Mouse (Mus musculus) hindbrain, embryonic 16.5 days (tissue): ENCODE measurements at regions not wholly inside any gene's neighbourhood (a gene's known extent, or its start where the extent isn't known, plus 50 kb on each side); places are given as distances from the start of the nearest gene placed in this dataset.
A peak's percentile ranks its signal among the peaks of the same experiment; 100 is the strongest.

Experiments
- ATAC-seq: fragments of 200-750 bp; cut with Nextera tagmentation; 2 replicates; pipeline ENCODE4 v1.8.0; 2017; ENCODE audit warnings: moderate TSS enrichment, moderate library complexity
- H3K27ac ChIP-seq: fragments of 300-500 bp; sonication (generic); 2 replicates; pipeline ENCODE4 v1.5.1; 2014; ENCODE audit warnings: low read depth, mild to moderate bottlenecking, control low read depth, low read length, moderate library complexity
- H3K27me3 ChIP-seq: fragments of 300-500 bp; sonication (generic); replicated peaks from 2 replicates; pipeline ENCODE4 v1.6.1; 2014; ENCODE audit warnings: low read length; ENCODE audit not compliant: control insufficient read depth, insufficient read depth
- H3K36me3 ChIP-seq: fragments of 300-500 bp; sonication (generic); 2 replicates; pipeline ENCODE4 v1.6.1; 2014; ENCODE audit warnings: mild to moderate bottlenecking, low read length, moderate library complexity, mixed read lengths; ENCODE audit not compliant: control insufficient read depth, insufficient read depth
- H3K4me1 ChIP-seq: fragments of 300-500 bp; sonication (generic); 2 replicates; pipeline ENCODE4 v1.6.1; 2014; ENCODE audit warnings: low read depth, low read length; ENCODE audit not compliant: control insufficient read depth, insufficient read depth
- H3K4me2 ChIP-seq: fragments of 300-500 bp; sonication (generic); 2 replicates; pipeline ENCODE4 v1.6.1; 2014; ENCODE audit warnings: mild to moderate bottlenecking, low read length, control low read depth, moderate library complexity
- H3K4me3 ChIP-seq: fragments of 300-500 bp; sonication (generic); 2 replicates; pipeline ENCODE4 v1.5.1; 2014; ENCODE audit warnings: mild to moderate bottlenecking, low read length, control low read depth, moderate library complexity
- H3K9ac ChIP-seq: fragments of 300-500 bp; sonication (generic); 2 replicates; pipeline ENCODE4 v1.6.1; 2014; ENCODE audit warnings: low read depth, mild to moderate bottlenecking, control low read depth, low read length, moderate library complexity
- H3K9me3 ChIP-seq: fragments of 300-500 bp; sonication (generic); 2 replicates; pipeline ENCODE4 v1.6.1; 2014; ENCODE audit warnings: mild to moderate bottlenecking, low read length, moderate library complexity; ENCODE audit not compliant: control insufficient read depth
- WGBS: fragments of 180-500 bp; shearing (Covaris S2); extraction: QIAGEN DNeasy Blood & Tissue Kit; methylation state at CpG from one replicate; pipeline ENCODE4 v1.1.7; 2014; 5-methylcytosine and 5-hydroxymethylcytosine counted together

DNA sequence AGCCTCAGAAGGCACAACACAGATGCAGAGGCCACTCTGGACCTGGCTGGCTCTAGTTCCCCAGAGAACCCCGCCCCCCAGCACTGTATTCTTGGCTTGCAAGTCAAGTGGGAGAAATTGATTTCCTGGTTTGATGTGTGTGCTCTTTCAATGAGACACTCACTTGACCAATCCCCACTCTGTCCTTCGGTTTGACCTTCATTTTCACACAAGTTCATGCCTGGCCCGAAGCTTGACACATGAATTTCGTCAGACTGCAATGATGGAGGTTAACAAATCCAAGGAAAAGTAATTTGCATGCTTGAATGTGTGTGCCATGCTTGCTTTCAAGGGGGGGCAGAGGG, 333.4 kb upstream of the Mki67 start:
- H3K9ac ChIP-seq, result no peak overlapping the region
- WGBS, result 43% methylated on average over 4 of the region's 4 CpGs
- H3K27me3 ChIP-seq, result no peaks in the 10 kb centered on the region
- H3K27ac ChIP-seq, result no peak overlapping the region; the same call in 1 of the 2 replicates
- H3K4me1 ChIP-seq, result peaks cover 24% of the 10 kb centered on the region
- no peak for ATAC-seq
- 0 out of 2 replicates have a peak overlapping the region, but pooled peaks have one; percentile 5 for H3K4me2 ChIP-seq
- no peaks in the 10 kb centered on the region for H3K9me3 ChIP-seq
- no peak overlapping the region for H3K4me3 ChIP-seq
- H3K36me3 ChIP-seq, result no peaks in the 10 kb centered on the region

DNA sequence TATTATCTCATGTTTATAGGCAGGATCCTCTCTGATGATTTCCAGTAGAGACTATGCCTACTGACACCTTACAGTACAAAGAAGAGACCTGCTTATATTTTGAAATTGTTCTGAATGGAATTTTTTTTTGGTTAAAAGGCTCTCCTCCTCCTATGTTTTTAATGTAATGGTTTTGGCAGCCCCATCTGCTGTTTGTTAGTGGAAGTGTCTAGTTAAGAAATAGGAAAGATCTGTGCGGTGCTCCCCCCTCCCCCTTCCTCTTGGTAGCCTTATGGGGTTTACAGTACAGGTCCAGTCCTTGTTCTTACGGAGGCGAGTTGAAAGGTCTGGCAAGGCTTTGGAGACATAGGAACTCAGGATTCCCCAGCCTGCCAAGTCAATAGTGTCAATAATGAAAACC, 334.0 kb upstream of the Mki67 start:
- ATAC-seq, result no peak
- Histone ChIP-seq H3K4me2 (no peak overlapping the region), H3K27ac (no peak overlapping the region), H3K36me3 (no peaks in the 10 kb centered on the region), H3K9me3 (no peaks in the 10 kb centered on the region), H3K4me3 (no peak overlapping the region), H3K27me3 (no peaks in the 10 kb centered on the region), H3K4me1 (peaks cover 24% of the 10 kb centered on the region), H3K9ac (no peak overlapping the region)
- 52% methylated on average over 3 of the region's 3 CpGs for WGBS

DNA sequence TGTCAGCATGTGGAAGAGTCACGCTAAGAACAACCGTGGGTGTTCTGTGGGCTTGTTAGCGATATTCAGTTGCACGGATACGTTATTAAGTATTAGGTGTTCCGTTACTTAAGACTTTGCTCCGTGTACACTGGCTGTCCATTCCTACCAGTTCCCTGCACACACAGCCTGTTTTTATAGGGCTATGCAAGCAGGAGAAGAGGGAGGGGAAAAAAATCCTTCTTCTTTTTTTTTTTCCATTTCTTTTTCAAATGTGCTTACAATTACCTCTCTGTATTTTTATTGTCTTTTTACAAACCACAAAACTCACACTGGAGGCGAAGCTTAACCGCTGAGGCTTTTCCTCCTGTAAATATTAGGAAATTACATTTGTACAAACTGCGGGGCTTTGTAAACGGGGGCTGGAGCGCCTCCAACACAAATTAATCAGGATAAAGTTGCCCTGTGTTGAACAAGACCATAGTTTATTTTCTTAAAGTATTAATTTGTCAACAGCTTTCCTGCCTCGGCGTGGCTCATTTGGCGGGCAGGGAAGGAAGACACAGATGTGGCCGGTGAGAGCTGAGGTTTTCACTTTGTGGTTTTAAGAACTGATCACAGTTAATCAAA, 340.8 kb upstream of the Mki67 start:
- 49% methylated on average over 16 of the region's 16 CpGs for whole genome bisulfite sequencing
- Histone ChIP-seq H3K4me3 (no peak overlapping the region), H3K9me3 (no peaks in the 10 kb centered on the region), H3K36me3 (no peaks in the 10 kb centered on the region), H3K27ac (no peak overlapping the region), H3K4me2 (0 out of 2 replicates have a peak overlapping the region, but pooled peaks have one; percentile 5), H3K4me1 (peaks cover 12% of the 10 kb centered on the region), H3K9ac (no peak overlapping the region), H3K27me3 (no peaks in the 10 kb centered on the region)
- no peak for ATAC-seq

DNA sequence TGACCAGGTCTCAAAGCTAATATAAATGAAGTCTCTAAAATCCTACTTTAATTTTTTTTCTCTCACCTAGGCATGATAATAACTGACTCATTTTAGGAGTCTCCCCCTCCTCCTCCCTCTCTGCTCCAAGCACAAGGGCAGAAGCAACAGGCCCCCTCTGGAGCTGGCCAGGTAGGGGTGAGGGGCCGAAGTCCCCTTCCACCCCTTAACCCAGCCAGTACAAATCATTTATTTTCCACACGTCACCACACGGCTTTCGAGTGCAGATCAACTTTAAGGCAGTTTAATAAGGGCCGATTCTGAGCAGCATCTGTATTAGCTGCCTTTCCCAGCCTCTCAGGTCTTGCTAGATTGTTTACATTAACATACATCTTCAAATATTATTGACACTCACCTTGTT, 342.2 kb upstream of the Mki67 start:
- H3K4me1 ChIP-seq, result peaks cover 12% of the 10 kb centered on the region
- 43% methylated on average over 5 of the region's 5 CpGs for WGBS
- no peaks in the 10 kb centered on the region for H3K9me3 ChIP-seq
- H3K4me2 ChIP-seq, result no peak overlapping the region
- H3K27ac ChIP-seq, result no peak overlapping the region
- no peaks in the 10 kb centered on the region for H3K27me3 ChIP-seq
- no peak overlapping the region for H3K4me3 ChIP-seq
- no peak for ATAC-seq
- H3K9ac ChIP-seq, result no peak overlapping the region
- H3K36me3 ChIP-seq, result no peaks in the 10 kb centered on the region

DNA sequence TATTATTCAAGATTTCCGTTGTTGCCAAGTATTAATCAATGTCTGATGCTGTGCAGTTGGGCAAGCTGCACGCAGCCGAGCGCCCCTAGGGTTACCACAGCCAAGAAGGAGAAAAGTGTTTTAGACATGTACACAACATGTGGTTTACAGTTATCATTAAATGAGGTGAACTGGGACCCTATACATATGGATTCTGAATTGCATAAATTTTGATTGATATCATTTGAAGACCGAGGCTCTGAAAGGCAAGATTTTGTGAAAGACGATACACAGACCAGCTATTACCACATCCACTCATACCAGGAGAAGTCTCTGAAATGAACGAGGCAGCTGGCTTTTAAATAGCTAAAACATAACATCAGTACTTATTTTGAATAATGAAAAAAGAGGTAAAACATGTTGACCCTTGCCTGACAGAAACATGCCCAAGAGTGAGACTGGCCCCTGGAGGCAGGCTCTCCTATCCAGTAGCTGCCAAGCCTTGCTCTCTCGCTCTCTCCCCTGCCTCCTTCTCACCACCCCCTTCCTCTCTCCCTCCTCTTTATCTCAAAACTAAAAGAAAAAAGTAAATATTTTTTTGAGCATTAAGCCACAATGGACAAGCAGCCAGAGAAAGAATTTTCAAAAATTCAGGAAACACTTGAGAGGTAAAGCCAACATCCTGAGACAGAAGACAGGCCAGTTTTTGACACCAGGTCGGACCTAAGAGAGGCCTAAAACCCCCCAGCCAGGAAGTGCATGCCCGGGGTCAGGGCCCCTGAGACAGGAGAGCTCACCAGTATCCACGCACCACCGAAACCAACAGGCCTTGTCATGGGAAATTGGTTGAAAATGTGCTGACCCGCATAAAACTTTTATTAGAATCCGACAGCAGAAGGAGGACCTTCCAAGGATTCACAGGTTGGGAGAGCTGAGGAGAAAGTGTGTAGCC, 342.9 kb upstream of the Mki67 start:
- peaks cover 12% of the 10 kb centered on the region for H3K4me1 ChIP-seq
- no peak overlapping the region for H3K9ac ChIP-seq
- no peaks in the 10 kb centered on the region for H3K27me3 ChIP-seq
- no peak for ATAC-seq
- H3K27ac ChIP-seq, result peak overlapping the region; percentile 17; the same call in 1 of the 2 replicates
- no peak overlapping the region for H3K4me3 ChIP-seq
- 60% methylated on average over 14 of the region's 14 CpGs for WGBS
- H3K9me3 ChIP-seq, result no peaks in the 10 kb centered on the region
- no peak overlapping the region for H3K4me2 ChIP-seq
- no peaks in the 10 kb centered on the region for H3K36me3 ChIP-seq

DNA sequence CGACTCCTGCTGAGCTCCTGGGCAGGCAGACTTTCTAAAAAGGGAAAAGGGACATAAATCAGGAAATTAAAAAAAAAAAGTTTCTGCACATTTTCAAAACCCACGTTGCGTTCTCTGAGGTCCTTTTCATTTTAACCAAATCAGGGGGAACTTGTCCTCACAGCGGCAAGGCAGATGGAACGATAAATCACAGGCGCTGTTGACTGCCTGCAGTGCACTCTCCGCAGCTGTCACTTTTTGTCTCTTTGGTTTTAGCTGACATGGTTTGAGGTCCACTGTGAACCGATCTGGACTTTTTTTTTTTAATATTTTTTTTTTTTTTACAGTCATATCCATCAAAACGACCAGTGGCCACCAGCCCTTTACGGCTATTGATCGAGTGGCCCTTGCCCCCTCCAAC, 343.7 kb upstream of the Mki67 start:
- H3K27ac ChIP-seq, result peak overlapping the region; percentile 17; the same call in 1 of the 2 replicates
- 26% methylated on average over 11 of the region's 11 CpGs for WGBS
- no peaks in the 10 kb centered on the region for H3K36me3 ChIP-seq
- no peak overlapping the region for H3K4me3 ChIP-seq
- H3K27me3 ChIP-seq, result no peaks in the 10 kb centered on the region
- peak; percentile 27; the same call in 1 of the 2 replicates for ATAC-seq
- peak overlapping the region; percentile 62; the same call in 1 of the 2 replicates for H3K4me2 ChIP-seq
- H3K4me1 ChIP-seq, result peaks cover 12% of the 10 kb centered on the region
- no peaks in the 10 kb centered on the region for H3K9me3 ChIP-seq
- no peak overlapping the region for H3K9ac ChIP-seq

DNA sequence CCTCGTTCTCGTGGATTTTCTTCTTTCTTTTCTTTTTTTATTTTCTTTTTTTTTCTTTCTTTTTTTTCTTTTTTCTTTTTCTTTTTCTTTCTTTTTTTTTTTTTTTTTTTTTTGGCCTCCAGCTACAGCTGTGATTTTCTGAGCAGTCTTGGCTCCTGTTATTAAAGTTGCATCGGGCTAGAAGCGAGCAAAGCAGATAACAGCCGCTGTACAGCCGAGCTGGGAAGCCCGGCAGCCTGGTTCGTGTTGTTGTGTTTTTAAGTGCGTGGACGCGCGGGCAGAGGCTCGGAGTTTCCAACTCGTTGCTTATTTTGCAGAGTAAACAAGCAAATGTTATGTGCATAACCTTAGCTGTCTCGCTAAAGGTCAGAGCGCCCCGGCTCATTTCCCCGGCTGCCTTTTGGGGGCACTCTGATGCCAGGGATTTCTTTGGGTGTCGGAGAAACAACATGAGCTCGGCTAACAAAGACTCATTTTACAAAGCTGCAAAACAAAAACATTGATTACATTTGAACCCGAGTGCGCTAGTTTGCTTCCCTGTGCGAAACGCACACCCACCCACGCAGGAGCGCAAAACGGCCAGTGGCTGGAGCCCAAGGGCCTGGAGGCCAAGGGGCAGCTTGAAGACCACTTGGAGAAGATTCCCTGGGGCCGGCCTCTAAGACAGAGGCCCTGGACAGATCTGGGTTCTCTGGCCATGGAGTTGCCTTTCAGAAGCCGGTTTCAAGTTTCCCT, 344.3 kb upstream of the Mki67 start:
- peak; percentile 81; the same call in 1 of the 2 replicates for ATAC-seq

DNA sequence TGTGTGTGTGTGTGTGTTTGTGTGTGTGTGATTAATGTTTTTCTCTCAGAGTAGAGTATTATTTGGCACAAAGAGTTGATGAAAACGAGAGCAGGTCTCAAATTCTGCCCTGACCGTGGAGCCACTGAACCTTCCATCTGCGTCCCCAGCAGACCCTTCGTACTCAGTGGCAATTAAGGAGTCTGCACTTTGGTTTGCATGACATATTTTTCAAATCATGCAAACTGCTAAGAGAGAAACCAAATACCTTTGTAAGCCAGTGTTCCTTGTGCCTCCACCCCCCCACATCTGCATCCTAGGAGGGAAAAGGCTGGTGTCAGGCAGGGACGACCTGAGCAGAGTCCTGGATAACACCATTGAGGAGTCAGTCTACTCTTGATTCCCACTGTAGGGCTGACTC, 346.5 kb upstream of the Mki67 start:
- Histone ChIP-seq H3K36me3 (no peaks in the 10 kb centered on the region), H3K4me3 (no peak overlapping the region), H3K4me2 (no peak overlapping the region), H3K9ac (no peak overlapping the region), H3K9me3 (no peaks in the 10 kb centered on the region), H3K27ac (no peak overlapping the region), H3K4me1 (peaks cover 10% of the 10 kb centered on the region), H3K27me3 (no peaks in the 10 kb centered on the region)
- WGBS, result 44% methylated on average over 5 of the region's 5 CpGs
- ATAC-seq, result no peak

More for the DNA sequence above, 344.3 kb upstream of the Mki67 start:
- H3K27ac ChIP-seq, result peak overlapping the region; percentile 81
- peak overlapping the region; percentile 62 for H3K9ac ChIP-seq
- peaks cover 12% of the 10 kb centered on the region for H3K4me1 ChIP-seq
- no peaks in the 10 kb centered on the region for H3K36me3 ChIP-seq
- H3K4me2 ChIP-seq, result peak overlapping the region; percentile 62
- peak overlapping the region; percentile 35 for H3K4me3 ChIP-seq
- no peaks in the 10 kb centered on the region for H3K9me3 ChIP-seq
- H3K27me3 ChIP-seq, result no peaks in the 10 kb centered on the region
- 5% methylated on average over 29 of the region's 29 CpGs for WGBS
